Mouse (Mus musculus): ENCODE measurements around the gene Mfsd12. TPM values are rescaled to one million over a fixed set of nuclear protein-coding genes. Genes with fewer than 3 reads are reported as not detected.
A peak's percentile ranks its signal among the peaks of the same experiment; 100 is the strongest.

Gene Mfsd12
- polyA plus RNA-seq, 1 experiment: 13.7 TPM

GRCm38 (mm10) chr10:81330007-81330406 is 27.3 kb upstream of the Mfsd12 start:
- no peaks in the 10 kb centered on the region for H3K9me3 ChIP-seq (replicated peaks; ENCODE audit: control insufficient read depth, insufficient read depth, low read length, poor library complexity, severe bottlenecking)
- no peak overlapping the region for H3K27ac ChIP-seq (ENCODE audit: insufficient read depth, low read length)
- H3K27me3 ChIP-seq (ENCODE audit: control insufficient read depth, insufficient read depth, low read length, poor library complexity, severe bottlenecking): no peaks in the 10 kb centered on the region
- no peak for TF ChIP-seq EP300 (IDR thresholded peaks at IDR 0.05; ENCODE audit: insufficient read depth, low read depth, low read length)
- H3K4me1 ChIP-seq (ENCODE audit: control insufficient read depth, insufficient read depth, low read length): no peaks in the 10 kb centered on the region
- no peak overlapping the region for H3K9ac ChIP-seq (ENCODE audit: low read depth, poor library complexity, severe bottlenecking)
- peaks cover 19% of the 10 kb centered on the region for H3K36me3 ChIP-seq (ENCODE audit: control insufficient read depth, insufficient read depth, low read length, poor library complexity, severe bottlenecking)
- H3K4me3 ChIP-seq (ENCODE audit: low read depth, low read length): no peak overlapping the region

- Histone ChIP-seq H3K9ac (ENCODE audit: low read depth, poor library complexity, severe bottlenecking) (peak overlapping the region; percentile 10), H3K27me3 (ENCODE audit: control insufficient read depth, insufficient read depth, low read length, poor library complexity, severe bottlenecking) (no peaks in the 10 kb centered on the region), H3K36me3 (ENCODE audit: control insufficient read depth, insufficient read depth, low read length, poor library complexity, severe bottlenecking) (no peaks in the 10 kb centered on the region), H3K27ac (ENCODE audit: insufficient read depth, low read length) (no peak overlapping the region), H3K4me3 (ENCODE audit: low read depth, low read length) (peak overlapping the region; percentile 44), H3K4me1 (ENCODE audit: control insufficient read depth, insufficient read depth, low read length) (no peaks in the 10 kb centered on the region), H3K9me3 (replicated peaks; ENCODE audit: control insufficient read depth, insufficient read depth, low read length, poor library complexity, severe bottlenecking) (no peaks in the 10 kb centered on the region)
- TF ChIP-seq EP300 (IDR thresholded peaks at IDR 0.05; ENCODE audit: insufficient read depth, low read depth, low read length) (no peak), CTCF (IDR thresholded peaks at IDR 0.05; ENCODE audit: low read depth, low read length) (no peak), POLR2A (IDR thresholded peaks at IDR 0.05; ENCODE audit: insufficient read depth, low read length) (no peak)
These were observed 25.0 kb upstream of the Mfsd12 start for GRCm38 (mm10) chr10:81332277-81332676.

DNA sequence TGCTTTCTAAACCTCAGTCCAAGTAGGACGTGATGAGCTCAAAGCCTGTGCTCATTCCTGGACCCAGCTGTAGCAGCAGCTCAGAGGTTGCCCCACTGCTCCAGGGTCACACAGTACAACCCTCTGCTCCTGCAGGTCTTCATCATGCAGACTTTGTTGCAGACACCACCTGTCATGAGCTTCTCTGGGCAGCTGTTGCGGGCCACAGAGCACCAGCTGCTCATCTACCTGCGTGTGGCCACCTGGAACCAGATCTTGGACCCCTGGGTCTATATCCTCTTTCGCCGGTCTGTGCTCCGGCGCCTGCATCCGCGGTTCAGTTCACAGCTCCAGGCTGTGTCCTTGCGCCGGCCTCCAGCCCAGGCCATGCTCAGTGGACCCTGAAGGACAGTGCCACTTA is 23.0 kb upstream of the Mfsd12 start:
- no peak overlapping the region for H3K9ac ChIP-seq (ENCODE audit: low read depth, poor library complexity, severe bottlenecking)
- no peaks in the 10 kb centered on the region for H3K4me1 ChIP-seq (ENCODE audit: control insufficient read depth, insufficient read depth, low read length)
- no peak overlapping the region for H3K27ac ChIP-seq (ENCODE audit: insufficient read depth, low read length)
- H3K4me3 ChIP-seq (ENCODE audit: low read depth, low read length): no peak overlapping the region
- no peaks in the 10 kb centered on the region for H3K9me3 ChIP-seq (replicated peaks; ENCODE audit: control insufficient read depth, insufficient read depth, low read length, poor library complexity, severe bottlenecking)
- TF ChIP-seq CTCF (IDR thresholded peaks at IDR 0.05; ENCODE audit: low read depth, low read length) (no peak), POLR2A (IDR thresholded peaks at IDR 0.05; ENCODE audit: insufficient read depth, low read length) (no peak), EP300 (IDR thresholded peaks at IDR 0.05; ENCODE audit: insufficient read depth, low read depth, low read length) (no peak)
- H3K27me3 ChIP-seq (ENCODE audit: control insufficient read depth, insufficient read depth, low read length, poor library complexity, severe bottlenecking): no peaks in the 10 kb centered on the region
- no peaks in the 10 kb centered on the region for H3K36me3 ChIP-seq (ENCODE audit: control insufficient read depth, insufficient read depth, low read length, poor library complexity, severe bottlenecking)

GRCm38 (mm10) chr10:81335393-81336340 is 21.6 kb upstream of the Mfsd12 start:
- peaks cover 5% of the 10 kb centered on the region for H3K4me1 ChIP-seq (ENCODE audit: control insufficient read depth, insufficient read depth, low read length)
- H3K9me3 ChIP-seq (replicated peaks; ENCODE audit: control insufficient read depth, insufficient read depth, low read length, poor library complexity, severe bottlenecking): no peaks in the 10 kb centered on the region
- H3K9ac ChIP-seq (ENCODE audit: low read depth, poor library complexity, severe bottlenecking): no peak overlapping the region; the same call in 1 of the 2 replicates
- TF ChIP-seq POLR2A (IDR thresholded peaks at IDR 0.05; ENCODE audit: insufficient read depth, low read length) (no peak), EP300 (IDR thresholded peaks at IDR 0.05; ENCODE audit: insufficient read depth, low read depth, low read length) (no peak), CTCF (IDR thresholded peaks at IDR 0.05; ENCODE audit: low read depth, low read length) (no peak)
- no peaks in the 10 kb centered on the region for H3K27me3 ChIP-seq (ENCODE audit: control insufficient read depth, insufficient read depth, low read length, poor library complexity, severe bottlenecking)
- H3K27ac ChIP-seq (ENCODE audit: insufficient read depth, low read length): no peak overlapping the region
- H3K4me3 ChIP-seq (ENCODE audit: low read depth, low read length): no peak overlapping the region
- no peaks in the 10 kb centered on the region for H3K36me3 ChIP-seq (ENCODE audit: control insufficient read depth, insufficient read depth, low read length, poor library complexity, severe bottlenecking)

GRCm38 (mm10) chr10:81336558-81336957 is 20.7 kb upstream of the Mfsd12 start:
- no peaks in the 10 kb centered on the region for H3K36me3 ChIP-seq (ENCODE audit: control insufficient read depth, insufficient read depth, low read length, poor library complexity, severe bottlenecking)
- no peak overlapping the region for H3K9ac ChIP-seq (ENCODE audit: low read depth, poor library complexity, severe bottlenecking)
- TF ChIP-seq CTCF (IDR thresholded peaks at IDR 0.05; ENCODE audit: low read depth, low read length): no peak
- TF ChIP-seq EP300 (IDR thresholded peaks at IDR 0.05; ENCODE audit: insufficient read depth, low read depth, low read length): no peak
- TF ChIP-seq POLR2A (IDR thresholded peaks at IDR 0.05; ENCODE audit: insufficient read depth, low read length): no peak
- no peak overlapping the region for H3K4me3 ChIP-seq (ENCODE audit: low read depth, low read length)
- H3K27me3 ChIP-seq (ENCODE audit: control insufficient read depth, insufficient read depth, low read length, poor library complexity, severe bottlenecking): no peaks in the 10 kb centered on the region
- peaks cover 9% of the 10 kb centered on the region for H3K4me1 ChIP-seq (ENCODE audit: control insufficient read depth, insufficient read depth, low read length)
- no peaks in the 10 kb centered on the region for H3K9me3 ChIP-seq (replicated peaks; ENCODE audit: control insufficient read depth, insufficient read depth, low read length, poor library complexity, severe bottlenecking)
- no peak overlapping the region for H3K27ac ChIP-seq (ENCODE audit: insufficient read depth, low read length)

Measured in ES-Bruce4 (cell line).